Mouse (Mus musculus) central nervous system, embryonic 14 days (tissue): ENCODE data around the gene Elob. TPM values are rescaled to one million over a fixed set of nuclear protein-coding genes. Genes with fewer than 3 reads are reported as not detected.

Experiments used
- polyA plus RNA-seq: library from polyadenylated mRNA; depleted of rRNA; stranded (reverse); fragments of >200 nt; gene quantifications from 2 replicates; pipeline ENCODE4 v1.2.3, GENCODE M21; 2012; rRNA removed

Elob gene
- polyA plus RNA-seq = 905 and 997 TPM in 2 replicates

DNA sequence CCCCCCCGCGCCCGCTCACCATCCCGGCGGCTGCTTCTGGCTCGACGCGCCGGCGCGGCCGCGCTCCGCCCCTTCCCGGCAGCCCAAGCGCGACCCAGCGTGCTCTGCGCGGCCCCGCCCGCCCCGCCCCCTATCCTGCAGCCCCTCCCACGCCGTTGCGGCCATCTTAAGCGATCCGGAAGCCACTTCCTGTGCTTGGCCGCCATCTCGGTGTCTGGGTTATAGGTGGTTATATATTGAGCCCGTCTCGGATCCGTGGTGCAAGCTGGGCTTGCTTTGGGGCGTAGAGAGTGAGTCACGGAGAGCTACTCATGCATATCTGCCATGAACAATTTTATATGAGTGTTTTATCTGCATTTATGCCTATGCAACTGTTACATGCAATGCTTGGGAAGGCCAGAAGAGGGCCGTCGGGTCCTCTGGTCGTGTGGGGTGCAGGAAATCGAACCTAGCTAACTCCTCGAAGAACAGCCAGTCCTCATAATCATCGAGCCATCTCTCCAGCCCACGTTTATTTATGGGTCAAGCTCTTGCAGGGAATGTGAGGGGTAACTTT is at the start of gene Elob:
Gene Elob (minus strand): TSS at position 73 of the 556 bp plus-strand sequence.

DNA sequence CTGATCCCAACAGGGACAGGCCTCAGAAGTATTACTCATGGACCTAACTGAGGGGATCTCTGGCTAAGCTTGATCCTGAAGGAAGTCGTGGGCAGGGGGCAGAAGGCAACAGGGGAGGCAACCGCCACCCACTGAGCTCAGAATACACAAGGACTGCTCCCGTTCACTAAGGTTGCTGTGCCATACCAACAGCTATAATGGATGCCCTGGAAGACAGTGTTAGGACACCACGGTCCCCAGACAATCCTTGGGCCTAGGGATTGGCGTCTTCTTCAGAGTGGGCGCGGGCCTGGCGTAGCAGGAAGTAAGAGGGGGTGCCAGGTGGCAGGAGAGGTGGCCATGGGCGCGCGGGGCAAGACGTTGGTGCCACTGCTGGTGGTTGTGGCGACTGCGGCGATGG is 38.8 kb upstream of the Elob start, which contains the start of gene Prss21:
Gene Prss21 (plus strand): TSS at position 301 of the 400 bp plus-strand sequence.

DNA sequence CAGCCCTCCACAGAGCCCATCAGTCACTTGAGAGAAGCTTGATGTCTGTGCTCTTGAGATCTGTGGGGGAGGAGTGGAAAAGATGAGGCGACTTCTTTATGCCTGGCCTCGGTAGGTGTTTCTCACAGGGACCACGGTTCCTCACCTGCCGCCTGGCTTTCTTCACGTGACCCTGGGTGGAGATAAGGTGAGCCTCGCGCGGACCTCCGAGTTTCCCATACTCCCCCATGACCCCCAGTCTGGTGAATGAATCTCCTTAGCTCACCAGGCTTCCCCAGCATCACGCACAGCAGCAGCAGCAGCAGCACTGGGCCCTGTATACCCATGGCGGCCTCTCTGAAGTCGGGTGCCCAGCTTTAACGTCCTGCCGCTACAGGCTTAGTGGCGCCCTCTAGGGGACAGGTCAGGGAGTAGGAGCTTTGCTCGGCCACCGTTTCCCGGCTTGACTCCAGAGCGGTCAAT is 14.9 kb upstream of the Elob start, which contains the start of the genes Prss32 and Prss41:
Gene Prss32 (plus strand): TSS at position 44 of the 462 bp plus-strand sequence.
Gene Prss41 (minus strand): TSS at position 361 of the 462 bp plus-strand sequence.

DNA sequence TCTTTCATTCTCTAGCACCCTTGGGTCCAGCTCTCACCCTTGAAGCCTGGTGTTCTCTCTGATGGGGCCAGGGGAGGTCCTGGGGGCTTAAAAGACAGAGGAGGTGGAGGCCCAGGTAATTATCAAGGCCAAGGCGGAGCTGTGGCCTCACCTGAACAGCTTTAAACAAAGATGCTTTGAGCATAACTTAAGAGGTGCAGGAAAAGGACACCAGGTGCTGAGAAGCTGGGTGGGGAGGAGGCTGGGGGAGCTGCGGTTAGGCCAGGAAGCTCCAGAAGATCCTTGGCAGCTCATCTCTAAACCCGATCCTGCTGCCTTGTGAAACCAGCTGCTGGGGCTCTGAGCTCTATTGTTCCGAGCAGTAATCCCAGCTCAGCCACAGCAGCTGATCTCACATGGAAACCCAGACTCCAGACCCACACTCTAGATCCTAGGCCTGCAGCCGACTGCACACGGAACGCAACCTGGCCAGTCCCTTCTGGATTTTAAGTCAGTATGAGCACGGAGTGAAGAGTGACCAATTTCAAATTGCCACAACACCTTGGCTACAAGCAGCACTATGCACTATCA is 7.2 kb upstream of the Elob start, which contains the start of gene Prss33:
Gene Prss33 (minus strand): TSS at position 51 of the 570 bp plus-strand sequence.

DNA sequence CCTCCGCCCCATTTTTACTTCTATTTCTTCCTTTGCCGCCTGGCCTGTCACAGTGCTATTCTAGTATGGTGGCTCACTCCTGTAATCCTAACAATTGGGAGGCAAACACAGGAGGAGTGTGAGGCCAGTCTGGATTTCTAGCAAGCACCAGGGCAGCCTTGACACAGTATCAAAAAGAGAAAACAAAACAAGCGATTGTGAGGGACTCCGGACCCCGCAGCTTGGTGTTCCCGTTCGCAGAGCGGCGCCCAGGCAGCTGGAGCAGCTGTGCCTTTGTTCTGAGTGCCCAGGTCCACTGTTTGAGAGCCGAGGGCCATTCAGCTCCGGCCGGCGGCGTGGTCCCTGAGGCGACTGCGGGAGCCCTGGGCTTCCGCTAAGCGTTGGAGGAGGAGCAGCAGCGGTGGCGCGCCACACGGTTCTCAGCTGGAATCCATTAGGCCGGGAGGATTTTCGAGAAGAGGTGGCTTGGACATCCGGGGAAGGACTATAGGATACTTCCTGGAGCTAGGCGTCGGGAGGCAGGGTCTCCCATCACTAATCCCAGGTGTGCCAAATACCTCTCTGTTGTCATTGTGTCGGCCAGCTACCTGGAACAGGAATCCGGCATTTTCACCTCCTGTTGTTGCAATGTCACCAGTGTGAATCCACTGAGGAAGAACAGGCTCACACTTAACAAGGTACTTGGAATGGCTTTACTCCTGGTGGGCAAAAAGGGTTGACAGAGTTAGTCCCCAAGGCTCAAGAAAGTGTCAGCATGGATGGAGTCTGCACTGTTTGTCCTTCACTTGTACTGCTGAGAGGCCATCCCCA is 38.5 kb downstream of the Elob start, which contains the start of gene Srrm2:
Gene Srrm2 (plus strand): TSS at position 264 of the 810 bp plus-strand sequence.

DNA sequence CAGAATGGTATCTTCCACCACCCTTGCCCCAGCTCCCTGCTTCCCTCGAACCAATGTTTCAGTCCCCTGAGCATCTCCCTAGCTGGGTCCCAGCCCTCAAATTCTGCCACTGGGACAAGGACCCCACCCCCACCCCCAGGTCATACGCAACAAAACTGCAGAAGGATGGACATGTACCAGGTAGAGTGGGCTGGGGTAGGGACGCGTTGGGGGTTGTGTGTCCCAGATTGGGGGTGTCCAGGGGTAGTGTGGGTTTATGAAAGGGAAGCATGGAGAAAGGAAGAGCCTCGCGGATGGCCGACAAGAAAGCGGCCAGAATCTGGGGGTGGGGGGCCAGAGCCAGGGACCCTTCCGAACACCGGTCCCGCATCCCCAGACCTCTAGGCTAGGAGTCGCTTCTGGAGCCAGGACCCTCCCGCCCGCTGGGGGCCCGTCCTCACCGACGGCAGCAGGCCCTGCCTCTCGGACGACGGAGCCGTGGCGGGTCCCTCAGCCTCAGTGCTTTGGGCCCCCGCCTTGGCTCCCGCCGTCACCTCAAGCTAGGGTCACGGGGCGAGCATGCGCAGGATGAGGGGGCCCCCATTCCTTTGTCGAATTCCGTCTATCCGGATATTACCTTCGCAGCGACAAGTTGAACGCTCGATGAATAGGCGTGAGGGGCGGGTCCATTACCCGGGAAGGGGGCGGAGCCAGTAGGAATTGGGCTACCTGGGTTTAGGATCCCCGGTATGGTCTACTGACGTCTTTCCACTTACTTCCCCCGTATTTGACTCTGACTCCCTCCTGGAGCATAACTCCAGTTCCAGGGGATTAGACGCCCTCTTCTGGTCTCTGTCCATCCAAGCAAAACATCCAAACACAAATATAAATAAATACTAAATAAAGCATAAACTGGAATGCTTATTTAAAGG is 43.1 kb downstream of the Elob start, which contains the start of gene Flywch2:
Gene Flywch2 (minus strand): TSS at position 521 of the 911 bp plus-strand sequence.

Other genes starting within 250 kb of the Elob start
- 41.5 and 42.5 TPM in 2 replicates for gene Zfp13, start 229.6 kb downstream of the Elob start, polyA plus RNA-seq
- gene Zscan10, start 228.3 kb downstream of the Elob start, polyA plus RNA-seq = 0.09 and 0.25 TPM in 2 replicates
- 1.3 and 1.7 TPM in 2 replicates for gene Mmp25, start 183.9 kb downstream of the Elob start, polyA plus RNA-seq
- gene Bicdl2, start 168.6 kb downstream of the Elob start, polyA plus RNA-seq = 0.15 and 0.43 TPM in 2 replicates
- 82.1 and 90.1 TPM in 2 replicates for gene Hcfc1r1, start 155.5 kb downstream of the Elob start, polyA plus RNA-seq
- 47.0 and 47.3 TPM in 2 replicates for gene Thoc6, start 155.3 kb downstream of the Elob start, polyA plus RNA-seq
- 2.6 and 4.7 TPM in 2 replicates for gene Tnfrsf12a, start 151.7 kb downstream of the Elob start, polyA plus RNA-seq
- 0.39 and 7.4 TPM in 2 replicates for gene Cldn6, start 149.9 kb downstream of the Elob start, polyA plus RNA-seq
- gene Cldn9, start 145.1 kb downstream of the Elob start, polyA plus RNA-seq = 0.92 and 2.9 TPM in 2 replicates
- 0.15 and 0.78 TPM in 2 replicates for gene 1520401A03Rik, start 106.4 kb downstream of the Elob start, polyA plus RNA-seq
- gene Pkmyt1, start 102.8 kb downstream of the Elob start, polyA plus RNA-seq = 38.5 and 40.6 TPM in 2 replicates
- gene Paqr4, start 88.3 kb downstream of the Elob start, polyA plus RNA-seq = 23.6 and 25.2 TPM in 2 replicates
- gene Kremen2, start 83.3 kb downstream of the Elob start, polyA plus RNA-seq = 1.1 and 6.0 TPM in 2 replicates
- 97.4 and 99.1 TPM in 2 replicates for gene Flywch1, start 57.5 kb downstream of the Elob start, polyA plus RNA-seq
- gene Flywch2, start 43.1 kb downstream of the Elob start, polyA plus RNA-seq = 44.8 and 54.5 TPM in 2 replicates
- 634 and 697 TPM in 2 replicates for gene Srrm2, start 38.6 kb downstream of the Elob start, polyA plus RNA-seq
- gene Prss33, start 6.9 kb upstream of the Elob start, polyA plus RNA-seq = 0.31 and 0.74 TPM in 2 replicates
- 0.10 and 0.16 TPM in 2 replicates for gene Prss32, start 14.7 kb upstream of the Elob start, polyA plus RNA-seq
- gene Prss41, start 15.0 kb upstream of the Elob start, polyA plus RNA-seq = 1.9 TPM in 2 replicates
- gene Prss21, start 38.9 kb upstream of the Elob start, polyA plus RNA-seq = not detected in 2 replicates
- gene Dcpp1, start 51.7 kb upstream of the Elob start, polyA plus RNA-seq = 0.23 TPM in 1 of 2 replicates, not detected in the other
- not detected in 2 replicates for gene Dcpp2, start 51.7 kb upstream of the Elob start, polyA plus RNA-seq
- 0.33 TPM in 1 of 2 replicates, not detected in the other for gene Dcpp3, start 88.3 kb upstream of the Elob start, polyA plus RNA-seq
- not detected in 2 replicates for gene Sbp, start 112.5 kb upstream of the Elob start, polyA plus RNA-seq
- gene Sbpl, start 126.1 kb upstream of the Elob start, polyA plus RNA-seq = not detected in 2 replicates
- gene Prss30, start 151.4 kb upstream of the Elob start, polyA plus RNA-seq = 0.04 TPM in 1 of 2 replicates, not detected in the other
- 0.24 TPM in 1 of 2 replicates, not detected in the other for gene Prss22, start 169.0 kb upstream of the Elob start, polyA plus RNA-seq
- 0.16 TPM in 1 of 2 replicates, not detected in the other for gene Prss27, start 209.0 kb upstream of the Elob start, polyA plus RNA-seq
- 62.4 and 69.4 TPM in 2 replicates for gene Kctd5, start 244.3 kb upstream of the Elob start, polyA plus RNA-seq